Mouse (Mus musculus) embryonic facial prominence, embryonic 11.5 days (tissue): ENCODE results near the gene Pde1a. TPM values are rescaled to one million over a fixed set of nuclear protein-coding genes. Genes with fewer than 3 reads are reported as not detected.

ENCODE experiments used
- ATAC-seq: fragments of 200-750 bp; cut with Nextera tagmentation; replicated peaks from 2 replicates; pipeline ENCODE4 v1.8.0; 2017; ENCODE audit warnings: low read depth; ENCODE audit not compliant: insufficient number of reproducible peaks, low FRiP score, low TSS enrichment
- DNase-seq: peaks from one replicate; pipeline ENCODE4 v3.0.0-alpha.2; 2015; ENCODE audit warnings: low spot score
- H3K27ac ChIP-seq: fragments of 300-500 bp; sonication (generic); replicated peaks from 2 replicates; pipeline ENCODE4 v1.5.1; 2014; ENCODE audit warnings: mild to moderate bottlenecking, low read depth, low read length, control low read depth
- H3K27me3 ChIP-seq: fragments of 300-500 bp; sonication (generic); 2 replicates; pipeline ENCODE4 v1.6.1; 2014; ENCODE audit warnings: mild to moderate bottlenecking, low read length, moderate library complexity, mixed read lengths; ENCODE audit not compliant: control insufficient read depth, insufficient read depth
- H3K36me3 ChIP-seq: fragments of 300-500 bp; sonication (generic); replicated peaks from 2 replicates; pipeline ENCODE4 v1.6.1; 2014; ENCODE audit warnings: low read depth, mild to moderate bottlenecking, low read length, moderate library complexity, mixed read lengths; ENCODE audit not compliant: control insufficient read depth, insufficient read depth
- H3K4me1 ChIP-seq: fragments of 300-500 bp; sonication (generic); 2 replicates; pipeline ENCODE4 v1.6.1; 2014; ENCODE audit warnings: low read length, mixed read lengths; ENCODE audit not compliant: control insufficient read depth, insufficient read depth
- H3K4me2 ChIP-seq: fragments of 300-500 bp; sonication (generic); 2 replicates; pipeline ENCODE4 v1.6.1; 2014; ENCODE audit warnings: low read depth, mild to moderate bottlenecking, control low read depth, low read length, moderate library complexity
- H3K4me3 ChIP-seq: fragments of 300-500 bp; sonication (generic); 2 replicates; pipeline ENCODE4 v1.5.1; 2014; ENCODE audit warnings: low read depth, low read length, control low read depth
- H3K9ac ChIP-seq: fragments of 300-500 bp; sonication (generic); replicated peaks from 2 replicates; pipeline ENCODE4 v1.6.1; 2014; ENCODE audit warnings: mild to moderate bottlenecking, control low read depth, low read length
- H3K9me3 ChIP-seq: fragments of 300-500 bp; sonication (generic); replicated peaks from 2 replicates; pipeline ENCODE4 v1.6.1; 2016; ENCODE audit warnings: mild to moderate bottlenecking, low read length, inconsistent platforms, mixed read lengths; ENCODE audit not compliant: control insufficient read depth
- whole genome bisulfite sequencing: fragments of 180-500 bp; shearing (Covaris S2); extraction: QIAGEN DNeasy Blood & Tissue Kit; methylation state at CpG from one replicate; pipeline ENCODE4 v1.1.7; 2014; 5-methylcytosine and 5-hydroxymethylcytosine counted together
- polyA plus RNA-seq: library from polyadenylated mRNA; unstranded; fragments of >200 nt; fragmentation: Nextera tagmentation; extraction: Ambion mirVana; gene quantifications from 2 replicates; pipeline ENCODE4 v1.2.1, GENCODE M21; 2014

Gene Pde1a
- polyA plus RNA-seq, 1 experiment from 2014 or later = 4.4 TPM

DNA sequence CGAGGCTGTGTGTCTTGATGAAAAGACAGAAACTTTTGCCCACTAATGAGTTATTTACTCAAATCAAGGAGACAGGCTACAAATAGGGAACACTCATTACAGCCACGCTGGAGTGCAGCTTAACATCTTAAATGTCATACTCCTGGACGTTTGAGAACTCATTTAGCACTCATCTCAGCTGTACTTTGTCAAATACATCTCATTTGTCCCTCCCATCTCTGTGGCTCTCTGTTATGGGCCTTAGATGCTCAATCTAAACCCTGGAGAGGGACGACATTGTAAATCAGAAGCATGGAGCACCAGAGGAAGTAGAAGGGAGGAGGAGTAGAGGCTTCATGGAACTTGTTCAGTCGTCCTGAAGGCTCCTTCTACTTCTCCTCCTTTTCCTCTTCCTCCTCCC is 194.6 kb downstream of the Pde1a start:
- H3K4me1 ChIP-seq = no peaks in the 10 kb centered on the region
- no peaks in the 10 kb centered on the region for H3K36me3 ChIP-seq
- H3K9ac ChIP-seq = no peak overlapping the region
- no peak overlapping the region for H3K27ac ChIP-seq
- ATAC-seq (no peak), DNase-seq (no peak)
- no peaks in the 10 kb centered on the region for H3K27me3 ChIP-seq
- no peaks in the 10 kb centered on the region for H3K9me3 ChIP-seq
- no peak overlapping the region for H3K4me2 ChIP-seq
- 61% methylated on average over 5 of the region's 5 CpGs for WGBS
- no peak overlapping the region for H3K4me3 ChIP-seq

DNA sequence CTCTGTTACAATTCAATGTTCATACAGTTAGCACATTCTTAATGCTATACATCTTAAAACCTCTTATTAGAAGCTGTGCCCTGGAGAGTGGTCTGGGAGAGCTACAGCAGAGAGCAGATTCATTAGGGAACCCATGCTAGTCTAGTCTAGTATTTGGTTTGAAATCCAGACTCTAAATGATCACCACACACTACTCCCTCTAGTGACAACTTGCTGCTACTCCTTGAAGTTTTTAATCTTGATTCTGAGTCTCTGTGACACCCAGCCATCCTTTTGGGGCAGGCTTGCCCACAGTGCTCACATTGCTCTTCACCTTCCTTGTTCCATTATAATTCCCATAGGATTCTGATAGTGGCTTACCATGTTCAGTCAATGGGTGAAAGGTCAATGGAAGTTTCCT is 206.9 kb downstream of the Pde1a start:
- Histone ChIP-seq H3K9ac (no peak overlapping the region), H3K4me3 (no peak overlapping the region), H3K36me3 (no peaks in the 10 kb centered on the region), H3K4me2 (no peak overlapping the region), H3K27ac (no peak overlapping the region), H3K4me1 (no peaks in the 10 kb centered on the region), H3K27me3 (no peaks in the 10 kb centered on the region), H3K9me3 (no peaks in the 10 kb centered on the region)
- no peak for DNase-seq
- ATAC-seq = no peak

DNA sequence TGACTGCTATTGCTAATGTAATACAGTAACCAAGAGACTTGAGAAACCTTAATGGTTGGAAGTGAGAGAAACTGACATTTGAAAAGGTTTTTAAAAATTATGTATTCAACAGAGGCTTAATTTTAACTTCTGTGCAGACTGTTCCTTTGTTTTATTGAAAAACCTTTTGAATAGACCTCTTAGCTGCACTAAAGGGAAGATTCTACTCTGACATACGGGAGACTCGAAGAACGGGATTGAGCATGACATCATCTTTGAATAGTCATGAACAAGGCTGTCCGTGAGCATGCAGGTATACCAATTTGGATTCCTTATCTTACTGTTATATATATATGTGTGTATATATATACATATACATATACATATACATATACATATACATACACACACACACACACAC is 207.9 kb downstream of the Pde1a start:
- H3K36me3 ChIP-seq = no peaks in the 10 kb centered on the region
- no peak overlapping the region for H3K27ac ChIP-seq
- ATAC-seq (no peak), DNase-seq (no peak)
- no peaks in the 10 kb centered on the region for H3K4me1 ChIP-seq
- H3K4me3 ChIP-seq = no peak overlapping the region
- 92% methylated on average over 4 of the region's 4 CpGs for WGBS
- no peak overlapping the region for H3K4me2 ChIP-seq
- no peaks in the 10 kb centered on the region for H3K9me3 ChIP-seq
- no peak overlapping the region for H3K9ac ChIP-seq
- no peaks in the 10 kb centered on the region for H3K27me3 ChIP-seq

DNA sequence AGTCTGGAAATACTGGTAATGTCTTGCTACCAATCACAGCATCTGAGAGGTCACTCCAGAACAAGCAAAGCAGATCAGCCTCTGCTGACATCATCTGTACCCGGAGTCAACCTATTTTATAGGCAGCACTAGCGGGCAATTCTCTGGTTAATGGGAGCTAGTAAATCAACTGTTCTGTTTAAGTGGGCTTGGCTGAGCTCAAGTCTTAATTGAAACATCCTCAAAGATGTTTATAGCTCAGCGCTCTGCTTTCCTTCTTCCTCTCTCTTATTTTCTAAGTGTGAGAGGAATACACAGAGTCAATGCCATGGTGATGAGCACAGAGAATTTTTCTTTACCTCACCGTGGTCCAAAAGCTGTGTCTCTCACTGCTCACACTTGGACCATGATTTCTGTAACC is 208.8 kb downstream of the Pde1a start:
- H3K4me2 ChIP-seq = no peak overlapping the region
- H3K27ac ChIP-seq = no peak overlapping the region
- no peaks in the 10 kb centered on the region for H3K27me3 ChIP-seq
- no peak overlapping the region for H3K9ac ChIP-seq
- ATAC-seq = no peak
- H3K4me1 ChIP-seq = no peaks in the 10 kb centered on the region
- H3K4me3 ChIP-seq = no peak overlapping the region
- no peak for DNase-seq
- H3K36me3 ChIP-seq = no peaks in the 10 kb centered on the region
- H3K9me3 ChIP-seq = no peaks in the 10 kb centered on the region
- WGBS = 90% methylated on average over 4 of the region's 4 CpGs

DNA sequence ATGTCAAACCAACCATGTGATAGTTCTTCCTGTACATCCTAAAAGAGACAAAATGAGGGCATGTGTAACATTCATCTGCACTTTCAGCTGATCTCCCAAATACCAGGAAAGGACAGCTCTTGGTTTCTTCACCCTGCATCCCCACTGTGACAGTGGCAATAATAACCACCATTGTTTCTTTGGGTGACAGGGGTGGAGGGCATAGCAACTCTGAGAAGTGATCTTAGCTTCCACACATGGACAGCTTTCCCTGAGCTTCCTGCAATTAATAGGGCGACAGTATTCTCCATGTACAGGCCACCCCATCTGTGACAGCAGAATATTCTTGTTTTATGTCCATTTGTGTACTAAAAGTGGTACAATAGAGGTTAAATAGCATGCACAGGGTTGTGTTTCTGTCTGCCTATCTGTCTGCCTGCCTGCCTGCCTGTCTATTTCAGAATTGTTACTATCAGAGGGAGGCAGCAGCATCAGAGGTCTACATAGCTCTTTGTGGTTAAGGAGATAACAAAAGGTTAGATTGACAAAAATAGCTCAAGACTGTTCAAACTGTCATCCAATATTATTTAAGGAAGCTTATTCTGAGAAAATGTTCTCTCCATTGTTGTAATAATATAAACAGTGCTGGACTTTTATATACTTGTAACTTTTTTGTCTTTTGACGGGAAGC is 227.3 kb downstream of the Pde1a start:
- H3K27me3 ChIP-seq = no peaks in the 10 kb centered on the region
- H3K27ac ChIP-seq = no peak overlapping the region
- H3K36me3 ChIP-seq = no peaks in the 10 kb centered on the region
- H3K9ac ChIP-seq = no peak overlapping the region
- H3K9me3 ChIP-seq = no peaks in the 10 kb centered on the region
- no peak overlapping the region for H3K4me3 ChIP-seq
- ATAC-seq = no peak
- 76% methylated on average over 2 of the region's 2 CpGs for WGBS
- no peak overlapping the region for H3K4me2 ChIP-seq
- no peaks in the 10 kb centered on the region for H3K4me1 ChIP-seq
- DNase-seq = no peak

DNA sequence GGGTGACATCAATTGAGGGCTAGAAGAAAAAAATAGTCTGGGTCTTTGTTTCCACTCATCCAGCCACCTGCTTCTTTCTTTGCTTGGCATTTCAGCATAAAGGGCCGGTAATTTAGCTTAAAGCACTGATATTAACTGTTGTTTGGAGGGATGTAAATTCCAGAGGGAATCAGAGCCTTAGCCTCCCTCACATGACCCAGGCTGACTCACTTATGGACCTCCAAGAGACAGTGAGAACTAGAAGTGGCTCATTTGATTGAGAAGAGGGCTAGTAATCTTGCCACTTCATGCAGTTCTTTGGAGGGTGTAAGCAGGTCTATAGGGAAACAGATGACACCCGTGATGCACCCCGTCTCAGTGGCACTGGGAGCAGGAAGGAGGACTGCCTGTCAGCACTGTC is 230.7 kb downstream of the Pde1a start:
- ATAC-seq = no peak; the same call in 1 of the 2 replicates
- no peak for DNase-seq
- Histone ChIP-seq H3K27me3 (no peaks in the 10 kb centered on the region), H3K27ac (no peak overlapping the region), H3K4me3 (no peak overlapping the region), H3K9ac (no peak overlapping the region), H3K36me3 (no peaks in the 10 kb centered on the region), H3K4me1 (no peaks in the 10 kb centered on the region), H3K9me3 (no peaks in the 10 kb centered on the region), H3K4me2 (no peak overlapping the region)
- WGBS = 67% methylated on average over 3 of the region's 3 CpGs

DNA sequence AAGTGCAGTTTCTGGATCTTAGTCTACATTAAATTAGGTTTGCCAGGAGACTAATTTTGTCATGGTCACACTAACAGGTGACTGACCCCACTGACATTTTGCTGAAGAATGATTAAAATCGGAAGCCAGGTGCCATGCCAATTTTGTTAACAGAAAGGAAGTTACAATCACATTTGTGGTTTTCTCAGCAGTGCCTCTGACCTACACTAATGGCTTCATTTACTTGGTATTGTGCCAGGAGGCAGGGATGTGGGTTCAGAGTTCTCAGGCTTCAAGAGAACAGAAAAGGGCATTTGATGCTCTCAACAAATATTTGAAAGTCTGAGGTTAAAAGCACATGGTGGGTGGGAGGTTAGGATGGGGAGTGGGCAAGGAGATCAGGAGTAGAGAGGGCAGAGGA is 236.4 kb downstream of the Pde1a start:
- WGBS = 64% methylated on average over 1 of the region's 1 CpGs
- ATAC-seq (no peak), DNase-seq (no peak)
- no peaks in the 10 kb centered on the region for H3K4me1 ChIP-seq
- no peaks in the 10 kb centered on the region for H3K9me3 ChIP-seq
- no peaks in the 10 kb centered on the region for H3K27me3 ChIP-seq
- no peak overlapping the region for H3K4me3 ChIP-seq
- no peak overlapping the region for H3K9ac ChIP-seq
- no peak overlapping the region for H3K27ac ChIP-seq
- no peaks in the 10 kb centered on the region for H3K36me3 ChIP-seq
- no peak overlapping the region for H3K4me2 ChIP-seq

DNA sequence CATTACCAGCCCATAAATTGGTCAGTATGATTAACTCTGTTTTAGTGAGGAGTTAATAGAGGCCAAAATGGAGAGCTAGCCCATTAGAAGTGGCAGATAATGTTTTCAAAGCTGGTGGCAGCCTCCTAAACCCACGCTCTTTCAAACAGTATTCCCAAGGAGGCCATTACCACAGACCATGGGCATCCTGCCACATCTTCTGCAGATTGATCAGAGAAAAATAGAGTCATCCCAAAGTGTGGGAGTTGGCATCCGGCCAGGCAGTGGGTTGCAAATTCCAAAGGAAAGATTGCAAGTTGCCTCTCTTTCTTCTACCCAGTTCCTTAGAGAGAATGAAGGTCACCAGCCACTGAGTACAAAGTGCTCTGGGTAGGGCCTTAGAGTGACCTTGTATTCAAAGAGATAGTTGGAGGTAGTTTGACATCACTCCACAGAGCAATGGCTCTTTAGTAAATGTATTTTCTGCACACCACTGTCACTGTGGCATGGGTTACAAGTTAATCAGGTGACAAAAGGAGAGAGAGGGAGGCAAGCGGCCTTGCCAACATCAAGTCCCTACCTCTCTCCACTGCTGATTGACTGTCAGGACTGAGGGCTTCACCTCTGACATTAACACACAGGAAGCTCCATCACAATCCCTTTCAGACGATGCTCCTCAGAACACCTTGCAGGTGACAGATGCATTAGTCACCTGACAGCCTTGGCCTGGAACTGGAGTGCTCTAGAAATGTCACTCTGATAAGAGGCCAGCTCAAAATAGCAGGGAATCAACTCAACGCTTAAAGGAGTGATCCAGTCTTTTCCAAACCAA is 237.3 kb downstream of the Pde1a start:
- H3K4me3 ChIP-seq = no peak overlapping the region
- H3K27me3 ChIP-seq = no peaks in the 10 kb centered on the region
- H3K4me1 ChIP-seq = no peaks in the 10 kb centered on the region
- DNase-seq (no peak), ATAC-seq (no peak)
- no peak overlapping the region for H3K27ac ChIP-seq
- no peak overlapping the region for H3K4me2 ChIP-seq
- no peaks in the 10 kb centered on the region for H3K36me3 ChIP-seq
- H3K9me3 ChIP-seq = no peaks in the 10 kb centered on the region
- no peak overlapping the region for H3K9ac ChIP-seq
- 84% methylated on average over 5 of the region's 5 CpGs for WGBS
